Mouse (Mus musculus) lung, adult 18-20 months (tissue): ENCODE data around the gene Gm8356.
"Not testable (repeated sequence)": the region's sequence is repeated elsewhere in the genome, so short reads cannot be mapped to it uniquely, and the experiment has no call there.

Source experiments
- DNase-seq, 2 experiments: peaks; one replicate each; pipeline ENCODE4 v3.0.0; 2022; ENCODE audit warnings: mixed read lengths in 2 of 2

The Gm8356 gene

GRCm38 (mm10) chr14:6537190-6537589, at the start of gene Gm8356:
TSS of gene Gm8356 (minus strand) at chr14:6537290.
- not testable (repeated sequence) for DNase-seq

- DNase-seq, result not testable (repeated sequence)
Measured at GRCm38 (mm10) chr14:6486331-6486730, 50.8 kb downstream of the Gm8356 start.

- not testable (repeated sequence) for DNase-seq
Measured at GRCm38 (mm10) chr14:6485541-6485940, 51.5 kb downstream of the Gm8356 start.

GRCm38 (mm10) chr14:6482126-6482525, 55.0 kb downstream of the Gm8356 start:
- not testable (repeated sequence) for DNase-seq
